Comparison of ENCODE assay signal across 26 mouse cellular contexts in genomic region chr7:111059527-111059926, GRCm38 (mm10). TPM values are rescaled to one million over a fixed set of nuclear protein-coding genes. Genes with fewer than 3 reads are reported as not detected.
DNase-seq lines count a peak whose midpoint lies in the region; ATAC-seq and TF ChIP-seq lines count a peak whose summit lies in the region.
"Had no signal": no experiment of that assay in that cellular context is flagged by ENCODE, and none has a peak within 500 bp of the region (broad histone marks: within the 10 kb centered on the region; RNA-seq: fewer than 3 reads in every experiment).

No protein-coding gene starts in this region.

- H3K4me2 ChIP-seq in hindbrain, embryonic 16.5 days (ENCODE audit: low read length), result no peak overlapping the region
- H3K4me2 ChIP-seq in midbrain, embryonic 13.5 days (replicated peaks), result no peak overlapping the region
- no peak overlapping the region for H3K4me2 ChIP-seq in midbrain, postnatal 0 days (ENCODE audit: low read depth, low read length, poor library complexity, severe bottlenecking)
- no peak overlapping the region for H3K4me2 ChIP-seq in embryonic facial prominence, embryonic 15.5 days (replicated peaks)
- H3K4me2 ChIP-seq in limb, embryonic 15.5 days, result no peak overlapping the region
- H3K4me2 ChIP-seq: heart, embryonic 12.5 days; kidney, embryonic 15.5 days; limb, embryonic 13.5 days; liver, embryonic 12.5 days; neural tube, embryonic 12.5 days had no signal

- WGBS in hindbrain, embryonic 10.5 days, result 65% methylated on average over 5 of the region's 5 CpGs
- WGBS in hindbrain, embryonic 16.5 days, result 48% methylated on average over 5 of the region's 5 CpGs
- WGBS in midbrain, embryonic 13.5 days, result 74% methylated on average over 5 of the region's 5 CpGs
- 56% methylated on average over 5 of the region's 5 CpGs for WGBS in midbrain, postnatal 0 days
- 19% methylated on average over 5 of the region's 5 CpGs for WGBS in embryonic facial prominence, embryonic 15.5 days
- 36% methylated on average over 5 of the region's 5 CpGs for WGBS in limb, embryonic 15.5 days

- DNase-seq in hindbrain, embryonic 10.5 days (ENCODE audit: low spot score), result no peak
- DNase-seq in midbrain, postnatal 0 days (ENCODE audit: low spot score), result no peak
- DNase-seq in cerebellum, adult 18-20 months, result no peak
- DNase-seq: adrenal gland, postnatal 10 days; cerebellum, postnatal 10 days; gastrocnemius, postnatal 25 days; heart, adult 2 months; kidney, adult 18-20 months; kidney, postnatal 25 days; liver, postnatal 0 days; lung, postnatal 4 days; thymus, adult 2 months; thymus, postnatal 36 days had no signal

- no peak for ATAC-seq in hindbrain, embryonic 16.5 days
- no peak for ATAC-seq in midbrain, embryonic 13.5 days
- no peak for ATAC-seq in midbrain, postnatal 0 days (ENCODE audit: low FRiP score)
- ATAC-seq in embryonic facial prominence, embryonic 15.5 days (ENCODE audit: insufficient number of reproducible peaks, low FRiP score, low TSS enrichment, low read depth), result no peak
- ATAC-seq in limb, embryonic 15.5 days (ENCODE audit: insufficient number of reproducible peaks, low FRiP score, low TSS enrichment, low read depth), result no peak
- ATAC-seq: forebrain, embryonic 14.5 days; liver, embryonic 12.5 days; liver, postnatal 0 days; lung, postnatal 0 days; Patski had no signal

- H3K4me1 ChIP-seq in hindbrain, embryonic 10.5 days (replicated peaks), result 0 out of 2 replicates have a peak, but pooled peaks cover 5% of the 10 kb centered on the region
- H3K4me1 ChIP-seq in hindbrain, embryonic 16.5 days (ENCODE audit: control insufficient read depth, insufficient read depth, low read depth, low read length), result no peaks in the 10 kb centered on the region
- peaks cover 4% of the 10 kb centered on the region; the same call in 1 of the 2 replicates for H3K4me1 ChIP-seq in midbrain, embryonic 13.5 days (replicated peaks)
- H3K4me1 ChIP-seq in midbrain, postnatal 0 days (ENCODE audit: insufficient read depth, low read length), result no peaks in the 10 kb centered on the region
- peaks cover 3% of the 10 kb centered on the region; the same call in 1 of the 2 replicates for H3K4me1 ChIP-seq in embryonic facial prominence, embryonic 15.5 days
- peaks cover 6% of the 10 kb centered on the region; the same call in 1 of the 2 replicates for H3K4me1 ChIP-seq in limb, embryonic 15.5 days
- H3K4me1 ChIP-seq: kidney, embryonic 15.5 days; neural tube, embryonic 12.5 days had no signal

- H3K36me3 ChIP-seq in hindbrain, embryonic 10.5 days, result peaks cover 46% of the 10 kb centered on the region
- H3K36me3 ChIP-seq in hindbrain, embryonic 16.5 days (ENCODE audit: control insufficient read depth, insufficient read depth, low read length), result peaks cover 12% of the 10 kb centered on the region
- peaks cover 40% of the 10 kb centered on the region for H3K36me3 ChIP-seq in midbrain, embryonic 13.5 days
- peaks cover 19% of the 10 kb centered on the region for H3K36me3 ChIP-seq in midbrain, postnatal 0 days (ENCODE audit: insufficient read depth, low read length)
- peaks cover 17% of the 10 kb centered on the region for H3K36me3 ChIP-seq in embryonic facial prominence, embryonic 15.5 days
- H3K36me3 ChIP-seq in limb, embryonic 15.5 days, result peaks cover 28% of the 10 kb centered on the region

- no peak overlapping the region for H3K4me3 ChIP-seq in hindbrain, embryonic 10.5 days
- H3K4me3 ChIP-seq in hindbrain, embryonic 16.5 days (ENCODE audit: low read length), result no peak overlapping the region
- no peak overlapping the region for H3K4me3 ChIP-seq in midbrain, embryonic 13.5 days (replicated peaks)
- no peak overlapping the region for H3K4me3 ChIP-seq in midbrain, postnatal 0 days (ENCODE audit: low read depth, low read length)
- H3K4me3 ChIP-seq in embryonic facial prominence, embryonic 15.5 days (replicated peaks), result no peak overlapping the region
- H3K4me3 ChIP-seq in limb, embryonic 15.5 days, result no peak overlapping the region
- H3K4me3 ChIP-seq: heart, adult 2 months; heart, embryonic 12.5 days; kidney, embryonic 15.5 days; limb, embryonic 13.5 days; liver, embryonic 12.5 days; megakaryocyte, embryonic 14.5 days; neural tube, embryonic 12.5 days had no signal

- H3K27me3 ChIP-seq in hindbrain, embryonic 10.5 days (ENCODE audit: insufficient read depth, poor library complexity, severe bottlenecking), result no peaks in the 10 kb centered on the region
- no peaks in the 10 kb centered on the region for H3K27me3 ChIP-seq in hindbrain, embryonic 16.5 days (replicated peaks; ENCODE audit: control insufficient read depth, insufficient read depth, low read length)
- H3K27me3 ChIP-seq in midbrain, embryonic 13.5 days, result no peaks in the 10 kb centered on the region
- H3K27me3 ChIP-seq in midbrain, postnatal 0 days (ENCODE audit: insufficient read depth, low read length), result no peaks in the 10 kb centered on the region
- no peaks in the 10 kb centered on the region for H3K27me3 ChIP-seq in embryonic facial prominence, embryonic 15.5 days
- H3K27me3 ChIP-seq in limb, embryonic 15.5 days, result no peaks in the 10 kb centered on the region
- H3K27me3 ChIP-seq: heart, embryonic 12.5 days; kidney, embryonic 15.5 days; limb, embryonic 13.5 days; liver, embryonic 12.5 days; megakaryocyte, embryonic 14.5 days; neural tube, embryonic 12.5 days; Patski had no signal

- H3K9me3 ChIP-seq in hindbrain, embryonic 10.5 days, result 0 out of 2 replicates have a peak, but pooled peaks cover 3% of the 10 kb centered on the region
- H3K9me3 ChIP-seq in hindbrain, embryonic 16.5 days (ENCODE audit: control insufficient read depth, low read length), result no peaks in the 10 kb centered on the region
- H3K9me3 ChIP-seq in midbrain, embryonic 13.5 days, result no peaks in the 10 kb centered on the region; the same call in 1 of the 2 replicates
- H3K9me3 ChIP-seq in midbrain, postnatal 0 days (ENCODE audit: low read length), result no peaks in the 10 kb centered on the region
- H3K9me3 ChIP-seq in embryonic facial prominence, embryonic 15.5 days (replicated peaks), result no peaks in the 10 kb centered on the region
- no peaks in the 10 kb centered on the region for H3K9me3 ChIP-seq in limb, embryonic 15.5 days
- H3K9me3 ChIP-seq: heart, embryonic 12.5 days; kidney, embryonic 15.5 days; limb, embryonic 13.5 days; liver, embryonic 12.5 days; neural tube, embryonic 12.5 days had no signal

- H3K9ac ChIP-seq in hindbrain, embryonic 16.5 days (ENCODE audit: low read depth, low read length), result no peak overlapping the region
- H3K9ac ChIP-seq in midbrain, embryonic 13.5 days (replicated peaks), result no peak overlapping the region
- no peak overlapping the region for H3K9ac ChIP-seq in midbrain, postnatal 0 days (replicated peaks; ENCODE audit: low read length, poor library complexity, severe bottlenecking)
- H3K9ac ChIP-seq in embryonic facial prominence, embryonic 15.5 days, result no peak overlapping the region
- H3K9ac ChIP-seq in limb, embryonic 15.5 days, result no peak overlapping the region
- H3K9ac ChIP-seq: heart, embryonic 12.5 days; kidney, embryonic 15.5 days; limb, embryonic 13.5 days; liver, embryonic 12.5 days; liver, postnatal 0 days; neural tube, embryonic 12.5 days had no signal

- H3K27ac ChIP-seq in hindbrain, embryonic 10.5 days, result peak overlapping the region; percentile 73
- H3K27ac ChIP-seq in hindbrain, embryonic 16.5 days (ENCODE audit: low read depth, low read length), result no peak overlapping the region
- peak overlapping the region; percentile 48; the same call in 1 of the 2 replicates for H3K27ac ChIP-seq in midbrain, embryonic 13.5 days
- no peak overlapping the region for H3K27ac ChIP-seq in midbrain, postnatal 0 days (ENCODE audit: low read depth, low read length)
- 0 out of 2 replicates have a peak overlapping the region, but pooled peaks have one; percentile 28 for H3K27ac ChIP-seq in embryonic facial prominence, embryonic 15.5 days (replicated peaks)
- 0 out of 2 replicates have a peak overlapping the region, but pooled peaks have one; percentile 35 for H3K27ac ChIP-seq in limb, embryonic 15.5 days
- H3K27ac ChIP-seq: heart, adult 2 months; kidney, embryonic 15.5 days; limb, embryonic 13.5 days; liver, embryonic 12.5 days; neural tube, embryonic 12.5 days had no signal

- TF ChIP-seq CTCF in midbrain, postnatal 0 days (IDR thresholded peaks at IDR 0.05), result no peak

RNA-seq across cellular contexts. Expression of gene Eif4g2, which starts 23.3 kb away (rescaled TPM):
- 1,372 and 1,373 TPM in 2 replicates for polyA plus RNA-seq in hindbrain, embryonic 10.5 days (2016; fragmentation: Nextera tagmentation; extraction: Ambion mirVana)
- polyA plus RNA-seq in hindbrain, embryonic 16.5 days (2015; fragmentation: Nextera tagmentation; extraction: Ambion mirVana), result 893 and 1,080 TPM in 2 replicates
- 1,301 and 1,321 TPM in 2 replicates for polyA plus RNA-seq in midbrain, embryonic 13.5 days (2015; fragmentation: Nextera tagmentation; extraction: Ambion mirVana)
- total RNA-seq in midbrain, postnatal 0 days (2014; rRNA removed), result 497 and 556 TPM in 2 replicates
- polyA plus RNA-seq in midbrain, postnatal 0 days (2015; fragmentation: Nextera tagmentation; extraction: Ambion mirVana), result 804 and 868 TPM in 2 replicates
- 672 and 714 TPM in 2 replicates for polyA plus RNA-seq in embryonic facial prominence, embryonic 15.5 days (2015; fragmentation: Nextera tagmentation; extraction: Ambion mirVana)
- polyA plus RNA-seq in limb, embryonic 15.5 days (2015; fragmentation: Nextera tagmentation; extraction: Ambion mirVana), result 697 and 725 TPM in 2 replicates

RNA-seq across cellular contexts. Expression of gene Ctr9, which starts 30.8 kb away (rescaled TPM):
- polyA plus RNA-seq in hindbrain, embryonic 10.5 days (2016; fragmentation: Nextera tagmentation; extraction: Ambion mirVana), result 71.1 and 77.3 TPM in 2 replicates
- polyA plus RNA-seq in hindbrain, embryonic 16.5 days (2015; fragmentation: Nextera tagmentation; extraction: Ambion mirVana), result 63.7 and 72.1 TPM in 2 replicates
- polyA plus RNA-seq in midbrain, embryonic 13.5 days (2015; fragmentation: Nextera tagmentation; extraction: Ambion mirVana), result 99.7 and 102 TPM in 2 replicates
- 38.7 and 50.3 TPM in 2 replicates for total RNA-seq in midbrain, postnatal 0 days (2014; rRNA removed)
- polyA plus RNA-seq in midbrain, postnatal 0 days (2015; fragmentation: Nextera tagmentation; extraction: Ambion mirVana), result 59.5 and 63.3 TPM in 2 replicates
- polyA plus RNA-seq in embryonic facial prominence, embryonic 15.5 days (2015; fragmentation: Nextera tagmentation; extraction: Ambion mirVana), result 62.9 and 65.0 TPM in 2 replicates
- polyA plus RNA-seq in limb, embryonic 15.5 days (2015; fragmentation: Nextera tagmentation; extraction: Ambion mirVana), result 62.1 and 62.7 TPM in 2 replicates

Comparison
In these comparisons a context has a peak if more than half of its experiments do, and no peak if none do; other contexts are left out.
1. H3K27ac ChIP-seq: peak in hindbrain, embryonic 10.5 days (single experiment), midbrain, embryonic 13.5 days (single experiment), embryonic facial prominence, embryonic 15.5 days (single experiment) and limb, embryonic 15.5 days (single experiment); none in hindbrain, embryonic 16.5 days (single experiment) and midbrain, postnatal 0 days (single experiment).